ENCODE assay signal across 19 mouse cellular contexts in the genomic region with DNA sequence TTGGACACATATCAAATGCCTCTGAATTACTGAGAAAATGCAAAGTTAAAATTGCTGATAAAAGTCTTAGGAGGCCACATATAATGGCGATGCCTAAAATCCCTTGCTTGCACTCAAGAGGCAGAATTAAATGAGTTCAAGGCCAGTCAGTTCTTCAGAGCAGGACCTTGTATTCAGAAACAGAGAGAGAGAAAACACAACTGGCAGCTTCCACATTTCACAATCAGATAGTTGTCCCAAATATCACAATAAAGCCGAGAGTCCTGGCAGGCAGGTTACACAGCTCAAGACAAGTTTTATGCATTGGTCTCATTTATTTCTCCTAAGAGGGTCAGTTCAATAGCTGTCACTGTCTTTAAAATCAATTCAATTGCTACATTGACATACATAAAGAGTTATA. TPM values are rescaled to one million over a fixed set of nuclear protein-coding genes. Genes with fewer than 3 reads are reported as not detected.
DNase-seq lines count a peak whose midpoint lies in the region; ATAC-seq and TF ChIP-seq lines count a peak whose summit lies in the region.
"Had no signal": no experiment of that assay in that cellular context is flagged by ENCODE, and none has a peak within 500 bp of the region (broad histone marks: within the 10 kb centered on the region; RNA-seq: fewer than 3 reads in every experiment).

No protein-coding gene starts in this region.

- no peaks in the 10 kb centered on the region for H3K27me3 ChIP-seq in forebrain, embryonic 15.5 days
- no peaks in the 10 kb centered on the region for H3K27me3 ChIP-seq in forebrain, embryonic 11.5 days (ENCODE audit: control insufficient read depth, insufficient read depth, low read length)
- no peaks in the 10 kb centered on the region for H3K27me3 ChIP-seq in midbrain, postnatal 0 days (ENCODE audit: insufficient read depth, low read length)

- no peak overlapping the region for H3K4me3 ChIP-seq in forebrain, embryonic 15.5 days
- no peak overlapping the region for H3K4me3 ChIP-seq in forebrain, embryonic 11.5 days (ENCODE audit: low read depth, low read length)
- peak overlapping the region; percentile 84 for H3K4me3 ChIP-seq in layer of hippocampus, adult 2 months
- H3K4me3 ChIP-seq in cortical plate, adult 2 months (ENCODE audit: insufficient read depth, low read length) = peak overlapping the region; percentile 26
- H3K4me3 ChIP-seq in midbrain, postnatal 0 days (ENCODE audit: low read depth, low read length) = peak overlapping the region; percentile 1; the same call in 1 of the 2 replicates

- H3K9ac ChIP-seq in forebrain, embryonic 15.5 days (replicated peaks) = no peak overlapping the region
- no peak overlapping the region for H3K9ac ChIP-seq in forebrain, embryonic 11.5 days (ENCODE audit: low read length)
- no peak overlapping the region for H3K9ac ChIP-seq in midbrain, postnatal 0 days (replicated peaks; ENCODE audit: low read length, poor library complexity, severe bottlenecking)

- WGBS in forebrain, embryonic 15.5 days = 65% methylated on average over 2 of the region's 2 CpGs
- WGBS in forebrain, embryonic 11.5 days = 88% methylated on average over 2 of the region's 2 CpGs
- WGBS in midbrain, postnatal 0 days = 55% methylated on average over 2 of the region's 2 CpGs

- H3K27ac ChIP-seq in forebrain, embryonic 15.5 days (replicated peaks) = no peak overlapping the region
- H3K27ac ChIP-seq in forebrain, embryonic 11.5 days (ENCODE audit: low read depth, low read length) = no peak overlapping the region
- H3K27ac ChIP-seq in layer of hippocampus, adult 2 months = no peak overlapping the region
- no peak overlapping the region for H3K27ac ChIP-seq in cortical plate, adult 2 months (ENCODE audit: insufficient read depth, low read length)
- H3K27ac ChIP-seq in midbrain, postnatal 0 days (ENCODE audit: low read depth, low read length) = no peak overlapping the region

- H3K4me2 ChIP-seq in forebrain, embryonic 15.5 days (replicated peaks) = peak overlapping the region; percentile 23
- H3K4me2 ChIP-seq in forebrain, embryonic 11.5 days (ENCODE audit: low read depth, low read length, severe bottlenecking) = no peak overlapping the region
- peak overlapping the region; percentile 13 for H3K4me2 ChIP-seq in midbrain, postnatal 0 days (ENCODE audit: low read depth, low read length, poor library complexity, severe bottlenecking)
- H3K4me2 ChIP-seq: liver, embryonic 11.5 days had no signal

- H3K9me3 ChIP-seq in forebrain, embryonic 15.5 days = no peaks in the 10 kb centered on the region
- no peaks in the 10 kb centered on the region for H3K9me3 ChIP-seq in forebrain, embryonic 11.5 days (ENCODE audit: control insufficient read depth, low read length)
- no peaks in the 10 kb centered on the region for H3K9me3 ChIP-seq in midbrain, postnatal 0 days (ENCODE audit: low read length)

- DNase-seq in forebrain, embryonic 11.5 days (ENCODE audit: low spot score) = no peak
- DNase-seq in layer of hippocampus, adult 2 months (ENCODE audit: low spot score in 2 of 2) = no peak
- no peak for DNase-seq in layer of hippocampus, adult 9-10 months (ENCODE audit: low spot score)
- DNase-seq in midbrain, postnatal 0 days (ENCODE audit: low spot score) = no peak
- no peak for DNase-seq in urinary bladder, adult 18-20 months (ENCODE audit: low spot score in 2 of 2)
- DNase-seq in embryo, embryonic 11 days = no peak
- DNase-seq: heart, adult 11 months; kidney, adult 8-10 months; right cerebral cortex, adult 18-20 months had no signal

- no peak for TF ChIP-seq POLR2A in cortical plate, adult 2 months (IDR thresholded peaks at IDR 0.05; ENCODE audit: extremely low read depth, insufficient read depth, low read length)

- TF ChIP-seq CTCF in layer of hippocampus, adult 2 months (conservative IDR thresholded peaks at IDR 0.05) = no peak
- TF ChIP-seq CTCF in cortical plate, adult 2 months (IDR thresholded peaks at IDR 0.05; ENCODE audit: extremely low read depth, insufficient read depth, low read length) = no peak
- TF ChIP-seq CTCF in midbrain, postnatal 0 days (IDR thresholded peaks at IDR 0.05) = no peak

- no peak for ATAC-seq in forebrain, embryonic 15.5 days (replicated peaks)
- no peak for ATAC-seq in forebrain, embryonic 11.5 days (replicated peaks; ENCODE audit: low FRiP score)
- no peak for ATAC-seq in midbrain, postnatal 0 days (ENCODE audit: low FRiP score)
- ATAC-seq: lung, postnatal 0 days had no signal

- H3K36me3 ChIP-seq in forebrain, embryonic 15.5 days = no peaks in the 10 kb centered on the region
- H3K36me3 ChIP-seq in forebrain, embryonic 11.5 days (ENCODE audit: control insufficient read depth, insufficient read depth, low read length) = no peaks in the 10 kb centered on the region
- H3K36me3 ChIP-seq in midbrain, postnatal 0 days (ENCODE audit: insufficient read depth, low read length) = no peaks in the 10 kb centered on the region

- peaks cover 62% of the 10 kb centered on the region for H3K4me1 ChIP-seq in forebrain, embryonic 15.5 days
- peaks cover 16% of the 10 kb centered on the region for H3K4me1 ChIP-seq in forebrain, embryonic 11.5 days (replicated peaks; ENCODE audit: control insufficient read depth, insufficient read depth, low read length)
- peaks cover 14% of the 10 kb centered on the region for H3K4me1 ChIP-seq in cortical plate, adult 2 months (ENCODE audit: control insufficient read depth, insufficient read depth, low read length)
- H3K4me1 ChIP-seq in midbrain, postnatal 0 days (ENCODE audit: insufficient read depth, low read length) = peaks cover 4% of the 10 kb centered on the region; the same call in 1 of the 2 replicates

RNA-seq across cellular contexts. Expression of a gene that starts 5.2 kb away (rescaled TPM):
- 1,787 and 1,813 TPM in 2 replicates for polyA plus RNA-seq in forebrain, embryonic 15.5 days (2015; fragmentation: Nextera tagmentation; extraction: Ambion mirVana)
- 1,239 and 1,306 TPM in 2 replicates for polyA plus RNA-seq in forebrain, embryonic 11.5 days (2014; fragmentation: Nextera tagmentation; extraction: Ambion mirVana)
- total RNA-seq in layer of hippocampus, adult 2 months (2021) = 1,000 to 10,000 TPM; 2,133 to 2,202 TPM
- 2,529 and 2,563 TPM in 2 replicates for polyA plus RNA-seq in cortical plate, adult 2 months (2012; rRNA removed)
- total RNA-seq in midbrain, postnatal 0 days (2014; rRNA removed) = 1,303 and 1,380 TPM in 2 replicates
- 3,238 and 3,263 TPM in 2 replicates for polyA plus RNA-seq in midbrain, postnatal 0 days (2015; fragmentation: Nextera tagmentation; extraction: Ambion mirVana)

RNA-seq across cellular contexts. Expression of a gene that starts 14.0 kb away (rescaled TPM):
- not detected in 2 replicates for polyA plus RNA-seq in forebrain, embryonic 15.5 days (2015; fragmentation: Nextera tagmentation; extraction: Ambion mirVana)
- not detected in 2 replicates for polyA plus RNA-seq in forebrain, embryonic 11.5 days (2014; fragmentation: Nextera tagmentation; extraction: Ambion mirVana)
- total RNA-seq in layer of hippocampus, adult 2 months (2021) = not detected
- not detected in 2 replicates for polyA plus RNA-seq in cortical plate, adult 2 months (2012; rRNA removed)
- not detected in 2 replicates for total RNA-seq in midbrain, postnatal 0 days (2014; rRNA removed)
- polyA plus RNA-seq in midbrain, postnatal 0 days (2015; fragmentation: Nextera tagmentation; extraction: Ambion mirVana) = 0.27 and 0.28 TPM in 2 replicates
- total RNA-seq: common myeloid progenitor, adult 5-6 weeks; ES-E14; heart, postnatal 25 days; megakaryocyte-erythroid progenitor cell, adult 5-6 weeks had no signal
- polyA plus RNA-seq: C2C12; large intestine, adult 2 months; liver, embryonic 11.5 days; lung, postnatal 0 days had no signal

Comparison
In these comparisons a context has a peak if more than half of its experiments do, and no peak if none do; other contexts are left out.
1. H3K4me3 ChIP-seq: peak in layer of hippocampus, adult 2 months (single experiment), cortical plate, adult 2 months (single experiment) and midbrain, postnatal 0 days (single experiment); none in forebrain, embryonic 15.5 days (single experiment) and forebrain, embryonic 11.5 days (single experiment).